Mouse (Mus musculus) midbrain, embryonic 12.5 days (tissue): ENCODE measurements at regions not wholly inside any gene's neighbourhood (a gene's known extent, or its start where the extent isn't known, plus 50 kb on each side); places are given as distances from the start of the nearest gene placed in this dataset.

Experiments used
- ATAC-seq: fragments of 200-750 bp; cut with Nextera tagmentation; 2 replicates; pipeline ENCODE4 v1.8.0; 2017; ENCODE audit warnings: low read depth, moderate TSS enrichment, moderate library complexity; ENCODE audit not compliant: low FRiP score
- H3K27ac ChIP-seq: fragments of 300-500 bp; sonication (generic); replicated peaks from 2 replicates; pipeline ENCODE4 v1.5.1; 2016; ENCODE audit warnings: mild to moderate bottlenecking
- H3K27me3 ChIP-seq: fragments of 300-500 bp; sonication (generic); 2 replicates; pipeline ENCODE4 v1.6.1; 2016; ENCODE audit warnings: mild to moderate bottlenecking
- H3K36me3 ChIP-seq: fragments of 300-500 bp; sonication (generic); 2 replicates; pipeline ENCODE4 v1.6.1; 2016
- H3K4me1 ChIP-seq: fragments of 300-500 bp; sonication (generic); 2 replicates; pipeline ENCODE4 v1.6.1; 2016
- H3K4me2 ChIP-seq: fragments of 300-500 bp; sonication (generic); replicated peaks from 2 replicates; pipeline ENCODE4 v1.6.1; 2016; ENCODE audit warnings: mild to moderate bottlenecking, moderate library complexity
- H3K4me3 ChIP-seq: fragments of 300-500 bp; sonication (generic); 2 replicates; pipeline ENCODE4 v1.5.1; 2016; ENCODE audit warnings: mild to moderate bottlenecking
- H3K9ac ChIP-seq: fragments of 300-500 bp; sonication (generic); replicated peaks from 2 replicates; pipeline ENCODE4 v1.6.1; 2016; ENCODE audit warnings: mild to moderate bottlenecking, moderate library complexity
- H3K9me3 ChIP-seq: fragments of 300-500 bp; sonication (generic); 2 replicates; pipeline ENCODE4 v1.6.1; 2016; ENCODE audit warnings: mild to moderate bottlenecking
- WGBS: fragments of 180-500 bp; shearing (Covaris S2); methylation state at CpG from one replicate; pipeline ENCODE4 v1.1.7; 2016; 5-methylcytosine and 5-hydroxymethylcytosine counted together

- H3K4me2 ChIP-seq, result no peak overlapping the region
These were observed 93.2 kb upstream of the Prok2 start for GRCm38 (mm10) chr6:99819255-99819929.

GRCm38 (mm10) chr6:99818486-99818885 is 92.3 kb upstream of the Prok2 start:
- ATAC-seq, result no peak
- no peak overlapping the region for H3K4me2 ChIP-seq
- 90% methylated on average over 6 of the region's 6 CpGs for WGBS

More at GRCm38 (mm10) chr6:99819255-99819929, 93.2 kb upstream of the Prok2 start:
- Histone ChIP-seq H3K9ac (no peak overlapping the region), H3K27me3 (0 out of 2 replicates have a peak, but pooled peaks cover 3% of the 10 kb centered on the region), H3K4me3 (no peak overlapping the region), H3K4me1 (0 out of 2 replicates have a peak, but pooled peaks cover 8% of the 10 kb centered on the region), H3K27ac (no peak overlapping the region), H3K9me3 (no peaks in the 10 kb centered on the region), H3K36me3 (no peaks in the 10 kb centered on the region)
- 63% methylated on average over 8 of the region's 8 CpGs for WGBS
- ATAC-seq, result no peak

DNA sequence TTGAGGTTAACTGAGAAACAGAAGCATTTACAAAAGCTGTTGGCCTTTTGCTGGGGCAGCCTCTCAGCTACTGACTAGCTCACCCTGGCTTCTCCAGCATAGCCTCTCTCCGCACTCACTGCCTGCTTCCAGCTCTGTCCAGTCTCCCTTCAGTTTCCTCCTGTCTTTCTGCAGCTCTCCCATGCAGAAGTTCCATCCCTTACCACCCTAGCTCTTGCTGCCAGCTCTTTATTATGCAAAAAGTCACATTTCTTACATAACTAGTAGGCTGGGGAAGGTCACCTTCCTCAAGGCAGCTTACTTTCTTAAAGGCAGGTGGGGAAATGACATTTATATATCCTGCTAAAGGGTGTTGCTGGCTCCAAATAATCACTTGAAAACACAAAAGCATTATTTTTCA is 91.1 kb upstream of the Prok2 start:
- Histone ChIP-seq H3K27me3 (0 out of 2 replicates have a peak, but pooled peaks cover 3% of the 10 kb centered on the region), H3K4me3 (no peak overlapping the region), H3K9ac (no peak overlapping the region), H3K36me3 (no peaks in the 10 kb centered on the region), H3K4me1 (0 out of 2 replicates have a peak, but pooled peaks cover 8% of the 10 kb centered on the region), H3K9me3 (no peaks in the 10 kb centered on the region), H3K27ac (no peak overlapping the region), H3K4me2 (no peak overlapping the region)
- 88% methylated on average over 1 of the region's 1 CpGs for WGBS
- no peak for ATAC-seq

More at GRCm38 (mm10) chr6:99818486-99818885, 92.3 kb upstream of the Prok2 start:
- Histone ChIP-seq H3K4me3 (no peak overlapping the region), H3K4me1 (0 out of 2 replicates have a peak, but pooled peaks cover 8% of the 10 kb centered on the region), H3K9me3 (no peaks in the 10 kb centered on the region), H3K27me3 (0 out of 2 replicates have a peak, but pooled peaks cover 3% of the 10 kb centered on the region), H3K36me3 (no peaks in the 10 kb centered on the region), H3K27ac (no peak overlapping the region), H3K9ac (no peak overlapping the region)

GRCm38 (mm10) chr6:99813102-99813501 is 86.9 kb upstream of the Prok2 start:
- Histone ChIP-seq H3K9ac (no peak overlapping the region), H3K4me3 (no peak overlapping the region), H3K4me2 (no peak overlapping the region), H3K27ac (no peak overlapping the region), H3K36me3 (no peaks in the 10 kb centered on the region), H3K9me3 (no peaks in the 10 kb centered on the region), H3K4me1 (0 out of 2 replicates have a peak, but pooled peaks cover 2% of the 10 kb centered on the region), H3K27me3 (0 out of 2 replicates have a peak, but pooled peaks cover 4% of the 10 kb centered on the region)
- no peak for ATAC-seq
- WGBS, result 91% methylated on average over 4 of the region's 4 CpGs

GRCm38 (mm10) chr6:99811842-99812241 is 85.7 kb upstream of the Prok2 start:
- H3K36me3 ChIP-seq, result no peaks in the 10 kb centered on the region
- no peak overlapping the region for H3K9ac ChIP-seq
- 84% methylated on average over 4 of the region's 4 CpGs for WGBS
- 0 out of 2 replicates have a peak, but pooled peaks cover 9% of the 10 kb centered on the region for H3K27me3 ChIP-seq
- H3K27ac ChIP-seq, result no peak overlapping the region
- 0 out of 2 replicates have a peak, but pooled peaks cover 2% of the 10 kb centered on the region for H3K4me1 ChIP-seq
- H3K4me3 ChIP-seq, result no peak overlapping the region
- no peak overlapping the region for H3K4me2 ChIP-seq
- H3K9me3 ChIP-seq, result no peaks in the 10 kb centered on the region
- ATAC-seq, result no peak

DNA sequence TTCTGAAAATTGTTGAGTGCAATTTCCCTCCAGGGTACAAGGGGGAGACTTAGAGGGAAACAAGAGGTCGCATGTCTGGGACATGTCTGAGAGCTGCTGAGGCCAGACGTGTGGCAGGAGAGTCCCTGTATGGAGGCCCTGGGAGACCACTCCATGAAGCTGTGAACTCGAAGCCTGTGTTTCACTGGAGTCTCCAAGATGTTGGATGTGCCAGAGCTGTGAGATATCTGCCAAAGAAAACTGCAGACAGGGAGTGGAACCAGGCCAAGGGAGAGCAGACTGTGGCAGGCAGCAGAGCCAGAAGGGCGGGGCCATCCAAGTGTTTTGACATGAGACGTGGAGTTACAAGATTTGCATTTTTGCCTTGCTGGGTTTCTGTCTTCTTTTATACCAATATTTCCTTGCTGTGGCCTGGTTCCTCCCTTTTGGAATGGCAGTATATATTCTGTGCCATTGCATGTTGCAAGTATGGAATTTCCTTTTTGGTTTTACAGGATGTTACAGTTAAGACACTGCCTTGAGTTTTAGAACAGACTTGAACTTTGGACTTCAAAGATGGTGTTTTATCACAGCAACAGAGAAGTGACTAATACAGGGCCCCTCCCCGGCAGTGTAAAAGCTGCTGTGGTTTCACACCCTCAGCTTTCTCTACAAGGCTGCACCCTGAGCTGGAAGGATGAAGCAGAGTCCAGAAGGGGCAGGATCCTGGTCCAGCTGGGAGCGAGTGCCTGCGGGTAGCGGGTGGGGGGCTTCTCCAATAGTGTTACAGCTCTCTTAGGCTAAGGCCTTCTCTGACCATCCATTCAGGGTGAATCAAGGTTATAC is 85.0 kb upstream of the Prok2 start:
- Histone ChIP-seq H3K9me3 (no peaks in the 10 kb centered on the region), H3K4me1 (0 out of 2 replicates have a peak, but pooled peaks cover 2% of the 10 kb centered on the region), H3K27me3 (peaks cover 11% of the 10 kb centered on the region; the same call in 1 of the 2 replicates), H3K4me2 (no peak overlapping the region), H3K4me3 (no peak overlapping the region), H3K27ac (no peak overlapping the region), H3K36me3 (no peaks in the 10 kb centered on the region), H3K9ac (no peak overlapping the region)
- no peak for ATAC-seq
- WGBS, result 81% methylated on average over 9 of the region's 9 CpGs

DNA sequence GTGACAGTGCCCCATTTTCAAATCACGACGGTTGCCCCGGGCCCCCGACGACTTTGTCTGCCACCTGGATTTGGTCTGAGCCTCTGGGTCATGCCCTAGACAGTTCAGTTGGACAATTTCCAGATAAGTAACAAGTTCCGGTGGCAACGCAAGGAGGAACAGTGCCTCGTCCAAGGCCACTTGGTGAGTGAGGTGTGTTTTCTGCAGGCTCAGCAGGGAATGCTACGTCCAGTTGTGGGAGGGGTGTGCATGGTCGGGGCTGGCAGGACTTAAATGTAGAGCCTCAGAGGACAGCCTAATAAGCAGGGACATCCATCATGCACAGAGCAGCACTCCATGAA is 78.7 kb upstream of the Prok2 start:
- Histone ChIP-seq H3K9me3 (no peaks in the 10 kb centered on the region), H3K36me3 (no peaks in the 10 kb centered on the region), H3K4me2 (peak overlapping the region; percentile 50), H3K4me1 (peaks cover 5% of the 10 kb centered on the region; the same call in 1 of the 2 replicates), H3K4me3 (peak overlapping the region; percentile 28; the same call in 1 of the 2 replicates), H3K27ac (no peak overlapping the region), H3K27me3 (peaks cover 43% of the 10 kb centered on the region), H3K9ac (peak overlapping the region; percentile 41; the same call in 1 of the 2 replicates)
- peak; percentile 35 for ATAC-seq
- 17% methylated on average over 10 of the region's 10 CpGs for WGBS

- Histone ChIP-seq H3K4me1 (peaks cover 5% of the 10 kb centered on the region; the same call in 1 of the 2 replicates), H3K4me3 (peak overlapping the region; percentile 28), H3K9me3 (no peaks in the 10 kb centered on the region), H3K36me3 (no peaks in the 10 kb centered on the region), H3K4me2 (peak overlapping the region; percentile 50), H3K27me3 (peaks cover 43% of the 10 kb centered on the region), H3K27ac (no peak overlapping the region), H3K9ac (peak overlapping the region; percentile 41; the same call in 1 of the 2 replicates)
- 19% methylated on average over 25 of the region's 25 CpGs for WGBS
- peak; percentile 87 for ATAC-seq
These were observed 78.1 kb upstream of the Prok2 start for GRCm38 (mm10) chr6:99803983-99804904.

DNA sequence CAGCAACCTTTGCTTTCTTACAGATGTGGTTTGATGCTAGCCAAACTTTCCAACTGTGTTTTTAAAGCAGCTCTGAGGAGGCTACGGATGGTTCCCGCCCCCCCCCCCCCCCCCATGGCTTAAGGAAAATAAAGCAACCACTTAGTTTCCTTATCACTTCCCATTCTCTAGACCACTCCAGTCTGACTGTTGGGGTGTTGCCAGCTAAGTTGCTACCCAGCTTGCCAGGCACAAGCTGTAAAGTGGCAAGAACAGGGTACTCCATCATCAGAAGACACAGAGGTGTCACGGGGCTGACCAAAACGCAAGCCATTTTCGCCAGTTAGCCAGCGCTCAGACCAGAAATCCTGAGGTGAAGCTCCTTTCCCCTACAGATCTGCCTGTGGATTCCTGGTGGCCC is 74.7 kb upstream of the Prok2 start:
- H3K4me1 ChIP-seq, result peaks cover 5% of the 10 kb centered on the region; the same call in 1 of the 2 replicates
- H3K27me3 ChIP-seq, result peaks cover 32% of the 10 kb centered on the region
- no peak overlapping the region for H3K4me2 ChIP-seq
- H3K27ac ChIP-seq, result no peak overlapping the region
- no peak overlapping the region for H3K9ac ChIP-seq
- H3K9me3 ChIP-seq, result no peaks in the 10 kb centered on the region
- no peak overlapping the region for H3K4me3 ChIP-seq
- 82% methylated on average over 6 of the region's 6 CpGs for WGBS
- no peak for ATAC-seq
- no peaks in the 10 kb centered on the region for H3K36me3 ChIP-seq

DNA sequence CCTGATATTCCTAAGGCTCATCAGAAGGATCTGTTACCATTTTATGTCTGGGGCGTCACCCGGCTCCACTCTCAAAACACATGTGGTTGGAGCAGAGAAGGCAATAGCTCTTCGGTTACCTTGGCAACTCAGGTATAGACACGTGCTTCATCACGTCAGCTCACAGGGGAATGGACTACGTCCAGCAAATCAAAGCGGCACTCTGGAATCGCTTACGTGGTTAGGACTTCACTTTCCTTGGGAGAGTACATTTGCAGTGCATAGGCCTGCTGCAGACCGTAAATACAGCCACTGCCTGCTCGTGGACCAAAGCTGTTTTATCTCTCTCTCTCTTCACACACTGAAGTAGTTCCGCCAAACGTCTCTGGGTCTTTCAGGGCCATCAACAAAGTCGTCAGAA is 74.1 kb upstream of the Prok2 start:
- Histone ChIP-seq H3K4me1 (peaks cover 5% of the 10 kb centered on the region; the same call in 1 of the 2 replicates), H3K9me3 (no peaks in the 10 kb centered on the region), H3K27ac (no peak overlapping the region), H3K27me3 (peaks cover 29% of the 10 kb centered on the region), H3K4me3 (no peak overlapping the region), H3K36me3 (no peaks in the 10 kb centered on the region), H3K4me2 (no peak overlapping the region), H3K9ac (no peak overlapping the region)
- ATAC-seq, result no peak
- WGBS, result 72% methylated on average over 14 of the region's 14 CpGs

DNA sequence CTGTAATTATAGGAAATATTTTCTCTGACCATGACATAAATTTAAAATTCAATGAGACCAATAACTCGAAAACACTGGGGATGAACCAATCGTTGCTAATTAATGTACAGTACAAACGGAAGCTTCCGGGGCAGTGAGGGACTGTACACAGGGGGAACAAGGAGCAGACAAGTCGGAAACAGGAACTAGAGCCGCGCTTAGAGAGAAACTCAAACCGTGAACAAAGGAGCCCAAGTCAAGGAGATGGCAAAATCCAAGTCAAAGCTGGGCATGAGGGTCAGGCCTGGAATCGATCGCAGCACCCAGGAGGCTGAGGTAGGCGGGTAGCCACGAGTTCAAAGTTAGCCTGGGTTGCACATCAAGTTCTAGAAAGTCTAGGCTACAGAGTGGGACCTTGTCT is 70.2 kb upstream of the Prok2 start:
- Histone ChIP-seq H3K27me3 (peaks cover 30% of the 10 kb centered on the region), H3K4me2 (no peak overlapping the region), H3K4me1 (0 out of 2 replicates have a peak, but pooled peaks cover 2% of the 10 kb centered on the region), H3K27ac (no peak overlapping the region), H3K4me3 (no peak overlapping the region), H3K9ac (no peak overlapping the region), H3K9me3 (no peaks in the 10 kb centered on the region), H3K36me3 (no peaks in the 10 kb centered on the region)
- WGBS, result 93% methylated on average over 12 of the region's 12 CpGs
- no peak for ATAC-seq
